Mouse (Mus musculus) kidney, postnatal 14 days (tissue): ENCODE results near the gene Tmem108.

ENCODE experiments used
- DNase-seq: peaks from one replicate; pipeline ENCODE4 v3.0.0; 2022; ENCODE audit warnings: mixed read lengths

Tmem108 gene

GRCm38 (mm10) chr9:103544599-103544998 lies 217.0 kb downstream of the Tmem108 start:
- no peak for DNase-seq

- no peak for DNase-seq
Measured at GRCm38 (mm10) chr9:103540518-103540917, 221.1 kb downstream of the Tmem108 start.

GRCm38 (mm10) chr9:103538047-103538816 lies 223.4 kb downstream of the Tmem108 start:
- no peak for DNase-seq

DNA sequence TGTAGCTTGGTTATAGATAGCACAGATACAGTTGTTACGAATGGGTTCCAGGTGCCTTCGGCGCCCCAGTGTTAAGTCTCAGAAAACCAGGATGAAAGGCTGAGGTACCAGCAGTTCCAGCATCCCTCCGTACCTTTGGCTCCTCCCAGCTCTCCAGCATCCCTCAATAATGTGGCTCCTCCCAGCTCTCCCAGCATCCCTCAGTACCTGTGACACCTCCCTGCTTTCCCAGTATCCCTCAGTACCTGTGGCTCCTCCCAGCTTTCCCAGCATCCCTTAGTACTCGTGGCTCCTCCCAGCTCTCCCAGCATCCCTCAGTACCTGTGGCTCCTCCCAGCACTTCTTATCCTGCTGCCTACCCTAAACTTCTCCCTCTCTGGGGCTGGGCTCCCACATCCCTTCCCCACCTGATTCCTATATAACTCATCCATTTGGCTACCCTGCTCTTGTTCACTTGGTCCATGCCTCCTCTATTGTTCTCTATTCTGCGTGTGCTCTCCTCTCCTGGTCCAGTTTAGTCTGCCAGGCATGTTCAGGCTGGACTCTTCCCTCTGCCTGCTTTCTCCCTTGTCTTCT lies 225.5 kb downstream of the Tmem108 start:
- DNase-seq: no peak

GRCm38 (mm10) chr9:103525041-103525537 lies 236.5 kb downstream of the Tmem108 start:
- peak; percentile 14 for DNase-seq

DNA sequence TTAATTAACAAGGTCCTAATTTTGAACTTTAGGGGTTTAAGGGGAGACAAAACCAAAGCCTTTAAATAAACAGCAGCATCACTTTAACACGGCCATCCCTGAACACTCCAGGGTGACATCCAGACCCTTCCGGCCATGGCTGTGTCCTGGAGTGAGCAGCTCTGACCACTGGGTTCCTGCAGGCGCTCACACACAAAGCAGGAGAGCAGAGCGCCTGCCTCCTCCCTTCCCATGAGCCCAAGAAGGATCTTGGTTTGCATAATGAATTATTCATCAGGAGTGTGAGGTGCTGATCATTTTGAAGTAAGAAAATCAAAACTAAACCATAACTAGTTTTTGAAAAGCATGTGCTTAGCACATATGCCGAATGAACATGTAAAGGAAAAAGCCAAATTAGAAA lies 237.0 kb downstream of the Tmem108 start:
- DNase-seq: peak; percentile 11

DNA sequence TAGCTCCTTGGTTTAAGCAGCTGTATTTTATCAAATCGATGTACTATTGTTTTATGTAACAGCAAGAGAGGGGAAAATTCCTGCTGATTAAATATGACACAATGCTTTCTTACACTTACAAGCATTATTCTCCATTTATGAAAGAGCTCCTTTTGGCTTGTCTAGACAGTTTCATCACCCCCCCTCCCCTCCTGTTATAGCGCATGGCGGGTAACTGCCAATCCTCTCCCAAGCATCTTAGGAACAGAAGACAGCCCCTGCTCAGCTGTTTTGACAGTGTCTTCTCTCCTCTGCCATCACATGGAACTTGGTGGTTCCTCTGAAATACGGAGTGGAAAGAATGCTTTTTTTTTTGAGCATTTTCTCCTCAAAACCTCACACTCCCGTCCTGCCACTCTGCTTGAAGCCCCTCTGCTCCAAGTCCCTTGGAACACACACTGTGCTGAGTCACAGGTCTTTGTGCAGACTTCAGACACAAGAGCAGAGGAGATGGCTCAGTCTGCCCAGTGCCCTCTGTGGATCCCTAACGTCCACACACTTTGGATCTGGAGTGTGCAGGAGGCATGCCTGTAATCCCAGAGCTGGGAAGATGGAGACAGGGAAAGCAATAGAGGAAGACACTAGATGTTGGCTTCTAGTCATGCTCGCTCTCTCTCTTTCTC lies 237.8 kb downstream of the Tmem108 start:
- no peak for DNase-seq

- no peak for DNase-seq
Measured at GRCm38 (mm10) chr9:103523008-103523407, 238.6 kb downstream of the Tmem108 start.

- no peak for DNase-seq
Measured at GRCm38 (mm10) chr9:103513884-103514283, 247.8 kb downstream of the Tmem108 start.

DNA sequence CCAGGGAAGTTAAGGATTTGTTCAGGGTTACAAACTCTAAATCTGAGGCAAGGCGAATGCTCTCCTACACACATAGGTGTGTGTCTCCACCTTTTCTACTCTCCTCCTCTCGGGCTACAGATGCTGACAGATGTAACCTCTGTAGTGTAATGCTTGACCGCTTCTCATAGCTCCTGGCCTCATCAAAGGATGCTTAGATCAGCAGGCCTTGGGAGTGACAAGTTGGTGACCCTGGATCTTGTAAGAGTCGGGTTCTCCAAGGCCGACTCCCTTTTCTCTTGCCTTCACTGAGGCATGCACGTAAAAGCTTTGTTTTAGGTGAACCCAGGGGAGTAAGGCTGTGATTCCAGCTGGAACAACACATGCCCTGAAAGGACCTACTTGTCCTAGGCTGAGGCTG lies 249.4 kb downstream of the Tmem108 start:
- DNase-seq: no peak

- no peak for DNase-seq
Measured at GRCm38 (mm10) chr9:103506968-103507584, 254.6 kb downstream of the Tmem108 start.

DNA sequence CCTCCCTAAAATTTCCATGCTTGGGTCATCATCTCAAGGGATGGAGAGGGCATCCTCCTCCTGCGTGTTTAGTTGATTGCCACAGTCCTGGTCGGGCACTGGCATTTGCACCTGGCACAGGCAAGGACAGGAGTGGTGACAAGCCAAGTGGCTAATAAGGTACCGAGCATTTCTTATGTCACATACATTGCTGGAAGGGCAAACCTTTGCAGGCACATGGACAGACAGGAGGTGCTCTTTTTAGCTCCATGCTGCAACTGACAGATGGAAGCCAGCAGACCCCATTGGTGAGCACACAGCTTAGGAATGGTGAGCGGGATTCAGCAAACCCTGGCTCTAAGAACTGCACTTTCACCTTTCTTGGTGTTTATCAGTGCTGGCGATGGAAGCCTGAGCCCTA lies 256.6 kb downstream of the Tmem108 start:
- DNase-seq: no peak

GRCm38 (mm10) chr9:103504646-103505045 lies 257.0 kb downstream of the Tmem108 start:
- DNase-seq: no peak

DNA sequence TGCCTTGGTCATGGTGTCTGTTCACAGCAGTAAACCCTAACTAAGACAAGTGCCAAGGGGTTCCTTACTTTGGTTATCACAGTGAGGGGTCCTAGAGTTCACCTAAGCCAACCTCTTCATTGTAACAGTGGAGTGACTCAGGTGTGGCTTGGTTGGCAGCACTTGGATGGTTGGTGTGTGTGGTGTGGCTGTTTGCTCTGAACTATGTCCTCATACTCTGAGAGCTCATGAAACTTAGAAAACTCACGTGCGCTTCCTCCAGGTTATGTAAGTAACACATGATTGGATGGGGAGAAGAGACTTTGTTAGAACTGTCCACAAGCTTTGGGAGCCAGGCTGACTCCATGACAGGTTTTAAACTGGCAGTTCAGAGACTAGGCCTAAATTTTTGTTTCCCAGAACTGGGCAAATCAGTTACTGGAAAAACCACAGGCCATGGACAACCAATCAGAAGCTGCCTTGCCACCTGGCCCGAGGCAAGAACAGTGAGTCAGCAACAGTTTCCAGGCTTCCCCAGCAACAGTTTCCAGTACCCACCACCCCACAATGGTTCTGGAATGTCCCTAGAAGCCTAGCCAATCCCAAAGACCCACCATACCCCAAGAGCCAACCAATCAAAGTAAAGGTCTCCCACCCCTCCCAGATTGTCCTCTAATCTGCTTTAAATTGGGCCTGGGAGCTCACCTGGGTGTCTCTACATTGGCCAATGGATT lies 257.9 kb downstream of the Tmem108 start:
- DNase-seq: no peak

DNA sequence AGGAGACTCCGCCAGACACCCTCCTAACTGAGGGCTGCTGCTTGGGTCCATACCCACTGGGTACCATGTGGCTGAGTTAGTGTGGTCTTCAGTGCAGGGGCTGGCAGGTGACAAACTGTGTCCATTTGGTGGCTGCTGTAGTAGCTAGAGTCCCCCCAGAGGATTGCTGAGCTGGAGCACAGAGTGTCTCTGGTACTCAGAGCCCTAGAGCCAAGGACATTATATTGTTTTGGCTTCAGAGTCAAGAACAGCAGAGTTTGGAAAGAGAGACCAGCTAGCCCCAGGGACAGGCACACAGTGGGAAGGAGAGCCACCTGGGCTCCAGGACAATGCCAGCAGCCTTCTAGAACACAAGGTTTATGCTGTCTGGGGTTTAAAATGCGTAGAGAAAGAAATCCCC lies 259.0 kb downstream of the Tmem108 start:
- DNase-seq: no peak

GRCm38 (mm10) chr9:103501861-103502364 lies 259.7 kb downstream of the Tmem108 start:
- no peak for DNase-seq

DNA sequence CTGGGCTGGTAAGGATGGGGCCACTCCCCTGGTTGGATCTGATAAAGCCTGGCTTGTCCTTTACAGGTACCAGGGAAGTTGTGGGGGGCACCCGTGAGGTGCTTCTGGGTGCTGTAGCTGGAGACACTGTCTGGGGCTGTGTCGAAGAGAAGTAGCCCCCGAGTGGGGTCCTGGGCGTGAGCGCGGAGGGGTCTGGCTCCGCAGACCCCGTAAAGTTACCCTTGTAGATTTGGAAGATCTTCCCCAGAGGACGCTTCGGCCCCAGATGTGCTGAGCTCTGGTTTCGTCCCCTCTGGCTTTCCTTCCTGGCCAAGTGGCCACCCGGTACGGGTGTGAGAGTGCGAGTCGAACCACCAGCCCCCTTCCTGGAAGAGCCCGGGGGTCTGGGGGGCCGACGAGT lies 262.3 kb downstream of the Tmem108 start:
- DNase-seq: no peak

DNA sequence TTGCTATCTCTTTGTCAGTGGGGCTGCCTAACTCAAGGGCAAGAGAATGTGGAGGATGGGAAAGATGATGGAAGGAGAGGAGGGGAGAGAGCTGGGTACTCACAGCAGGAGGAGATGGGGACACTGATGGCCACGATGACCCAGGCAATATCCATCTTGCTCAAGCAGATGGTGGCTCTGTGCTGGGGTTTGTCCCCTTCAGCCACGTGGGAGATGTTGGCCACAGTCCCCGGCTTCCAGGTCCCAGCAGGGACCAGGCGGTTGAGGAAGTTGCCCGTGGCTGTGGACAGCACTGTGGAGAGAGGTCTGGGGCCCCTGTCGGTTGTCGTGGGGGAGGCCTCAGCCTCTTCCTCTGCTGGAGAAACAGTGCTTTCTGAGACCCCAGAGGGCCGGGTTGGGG lies 262.9 kb downstream of the Tmem108 start:
- DNase-seq: no peak

GRCm38 (mm10) chr9:103495391-103495790 lies 266.2 kb downstream of the Tmem108 start:
- DNase-seq: no peak

DNA sequence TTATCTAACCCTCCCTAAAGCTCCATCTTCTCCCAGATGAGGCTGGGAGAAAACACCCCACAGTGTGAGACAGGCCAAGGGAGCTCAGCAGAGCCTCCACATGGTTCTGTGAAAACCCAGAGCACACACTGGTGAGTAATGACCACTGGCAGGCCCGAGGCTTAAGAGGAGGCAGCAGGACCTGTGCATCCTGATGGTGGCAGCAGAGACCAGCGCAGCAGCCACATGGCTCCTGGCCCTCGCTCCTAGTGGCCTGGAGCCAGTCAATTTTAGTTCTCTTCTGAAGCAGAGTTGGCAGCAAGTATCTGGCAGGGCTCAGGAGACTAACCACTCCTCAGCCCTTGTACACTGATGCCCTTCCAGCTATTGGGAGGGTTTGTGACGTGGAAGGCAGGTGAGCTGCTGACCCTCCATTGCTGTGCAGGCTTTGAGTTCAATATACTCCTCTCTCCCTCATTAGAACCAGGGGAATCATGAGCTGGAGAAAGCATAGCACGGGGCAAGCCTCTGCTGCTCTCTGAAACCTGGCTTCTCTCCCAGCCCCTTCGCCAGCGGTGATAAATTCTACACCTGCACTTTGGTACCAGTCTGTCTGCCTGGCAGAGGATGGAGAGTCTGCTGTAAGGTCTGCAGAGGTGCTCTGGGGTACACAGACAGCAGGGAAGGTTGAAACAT lies 267.2 kb downstream of the Tmem108 start:
- DNase-seq: peak; percentile 89

DNA sequence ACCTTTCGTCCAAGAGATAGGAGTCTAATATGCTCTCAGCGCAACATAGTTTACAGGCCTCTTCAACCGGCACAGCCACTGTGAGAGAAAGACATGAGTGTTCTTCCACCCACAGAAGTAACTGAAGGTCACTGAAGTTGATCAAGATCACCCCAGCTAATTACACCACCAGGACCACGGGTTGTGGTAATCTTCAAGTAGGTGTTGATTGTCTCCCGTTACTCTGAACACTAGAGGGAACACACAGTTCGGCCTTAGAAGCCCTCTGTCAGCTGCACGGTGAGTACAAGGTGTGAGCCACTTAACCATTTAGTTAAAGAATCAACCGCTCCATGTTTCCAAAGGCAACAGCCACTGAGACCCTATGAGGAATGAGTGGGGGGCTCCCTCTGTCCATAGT lies 269.7 kb downstream of the Tmem108 start:
- no peak for DNase-seq

GRCm38 (mm10) chr9:103490439-103490838 lies 271.2 kb downstream of the Tmem108 start:
- DNase-seq: peak; percentile 86
